Mouse (Mus musculus): ENCODE results near the gene Gm6676.
"Not testable (repeated sequence)": the region's sequence is repeated elsewhere in the genome, so short reads cannot be mapped to it uniquely, and the experiment has no call there.

The Gm6676 gene

DNA sequence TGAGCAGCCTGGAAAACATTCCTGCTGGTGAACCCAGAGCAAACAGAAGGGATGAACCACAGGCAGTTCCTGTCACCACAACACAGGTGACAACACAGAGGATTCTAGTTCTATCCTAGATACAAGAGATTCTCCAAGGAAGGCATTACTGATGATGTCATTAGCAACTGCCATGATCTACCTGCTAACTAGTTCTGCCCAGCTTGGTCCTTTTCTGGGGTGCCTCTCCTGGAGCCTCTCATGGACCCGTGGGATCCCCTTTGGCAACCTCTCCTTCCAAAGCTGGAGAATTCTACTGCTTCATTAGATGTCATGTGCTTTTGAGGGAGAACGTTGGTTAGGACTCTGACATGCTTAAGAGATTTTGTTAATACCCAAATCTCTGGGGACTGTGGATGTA is at the start of gene Gm6676:
TSS of gene Gm6676 (minus strand) at position 101 of the 400 bp plus-strand sequence.
- not testable (repeated sequence) for DNase-seq (ENCODE audit: low read depth, low spot score)

DNA sequence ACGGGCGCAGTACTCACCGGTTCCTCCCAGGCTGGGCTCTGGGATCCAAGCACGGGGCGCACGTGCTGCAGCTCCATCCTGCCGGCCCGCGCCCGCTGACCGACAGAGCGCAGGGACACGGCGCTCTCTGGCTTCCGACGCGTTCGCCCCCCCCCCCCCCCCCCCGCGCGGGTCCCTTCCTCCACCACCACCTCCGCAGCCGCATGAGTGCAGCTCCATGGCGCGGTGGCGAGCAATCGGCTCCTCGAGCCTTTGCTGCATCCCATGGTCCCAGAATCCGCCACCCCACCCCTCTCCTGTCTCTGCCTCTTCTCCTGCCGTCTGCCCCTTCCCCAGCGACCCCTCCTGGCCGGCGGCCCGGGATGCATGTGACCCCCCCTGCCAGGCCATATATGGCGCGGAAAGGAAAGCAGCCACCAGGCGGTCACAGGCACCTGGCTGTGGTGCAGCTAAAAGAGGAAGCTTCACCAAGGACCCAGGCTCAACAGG is 49.3 kb upstream of the Gm6676 start, which contains the start of gene Gm3512:
TSS of gene Gm3512 (minus strand) at position 51 of the 489 bp plus-strand sequence.
- DNase-seq (ENCODE audit: low read depth, low spot score): not testable (repeated sequence)

DNA sequence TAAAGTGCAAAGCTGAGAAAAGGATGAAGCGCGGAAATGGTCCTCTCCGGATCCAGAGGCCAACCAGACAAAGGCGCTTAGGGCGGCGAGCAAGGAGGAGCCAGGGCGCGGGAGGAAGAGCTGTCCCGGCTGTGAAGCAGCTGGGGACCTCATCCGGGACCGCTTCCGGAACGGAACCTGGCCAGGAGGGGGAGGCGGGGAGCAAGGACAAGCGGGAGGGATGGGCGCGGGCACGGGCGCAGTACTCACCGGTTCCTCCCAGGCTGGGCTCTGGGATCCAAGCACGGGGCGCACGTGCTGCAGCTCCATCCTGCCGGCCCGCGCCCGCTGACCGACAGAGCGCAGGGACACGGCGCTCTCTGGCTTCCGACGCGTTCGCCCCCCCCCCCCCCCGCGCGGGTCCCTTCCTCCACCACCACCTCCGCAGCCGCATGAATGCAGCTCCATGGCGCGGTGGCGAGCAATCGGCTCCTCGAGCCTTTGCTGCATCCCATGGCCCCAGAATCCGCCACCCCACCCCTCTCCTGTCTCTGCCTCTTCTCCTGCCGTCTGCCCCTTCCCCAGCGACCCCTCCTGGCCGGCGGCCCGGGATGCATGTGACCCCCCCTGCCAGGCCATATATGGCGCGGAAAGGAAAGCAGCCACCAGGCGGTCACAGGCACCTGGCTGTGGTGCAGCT is 19.9 kb downstream of the Gm6676 start:
- DNase-seq (ENCODE audit: low read depth, low spot score): not testable (repeated sequence)

DNA sequence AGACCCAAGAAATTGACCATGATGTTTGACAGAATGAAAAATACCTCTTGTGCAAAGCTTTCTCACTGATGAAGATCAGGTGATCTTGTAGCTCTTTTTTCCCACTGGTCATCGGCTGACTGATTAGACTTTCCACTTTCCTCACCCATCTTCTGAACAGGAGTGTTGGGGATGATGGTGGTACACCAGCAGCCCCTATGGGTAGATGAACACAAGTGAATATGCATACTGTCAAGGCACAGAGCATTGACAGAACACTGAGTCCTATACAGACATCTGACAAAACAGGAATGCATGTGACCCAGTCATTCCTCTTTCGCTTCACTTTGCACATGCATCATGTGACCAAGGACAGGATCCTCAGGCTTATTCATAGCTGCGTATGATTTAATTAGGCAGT is 24.7 kb downstream of the Gm6676 start, which contains the start of gene Gm3696:
TSS of gene Gm3696 (minus strand) at position 101 of the 400 bp plus-strand sequence.
- DNase-seq (ENCODE audit: low read depth, low spot score): not testable (repeated sequence)

Data from WW6 (cell line).